Mouse (Mus musculus) embryonic fibroblast, embryonic 13.5 days (primary cell): ENCODE results near the gene Fbxo34.

Source experiments
- CTCF ChIP-seq: IDR thresholded peaks from 2 replicates; pipeline ENCODE4 v1.5.1; 2011; ENCODE audit warnings: mild to moderate bottlenecking, control low read depth, low read length, moderate library complexity, borderline replicate concordance; ENCODE audit not compliant: insufficient read depth
- POLR2A ChIP-seq: IDR thresholded peaks from 2 replicates; pipeline ENCODE4 v1.6.1; 2011; ENCODE audit warnings: low read depth, mild to moderate bottlenecking, control low read depth, low read length, moderate library complexity

DNA sequence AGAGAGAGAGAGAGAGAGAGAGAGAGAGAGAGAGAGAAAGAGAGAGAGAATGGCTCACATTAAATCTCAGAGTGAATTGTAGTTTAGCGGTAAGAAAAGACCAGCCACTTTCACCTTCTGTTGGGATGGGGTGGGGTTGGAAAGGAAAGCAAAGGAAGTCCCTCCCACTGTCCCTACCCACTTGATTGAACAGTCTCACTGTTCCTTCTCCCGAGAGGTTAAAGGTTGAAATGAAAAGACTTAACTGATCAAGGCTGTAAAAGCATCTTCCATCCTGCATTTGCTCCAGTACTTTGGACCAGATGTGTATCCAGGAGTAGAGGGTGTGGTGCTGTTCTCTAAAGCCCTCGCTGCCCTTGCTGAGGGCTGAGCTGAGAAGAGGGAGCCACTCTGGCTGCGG lies 126.5 kb downstream of the Fbxo34 start:
- TF ChIP-seq CTCF (no peak), POLR2A (no peak)
